Mouse (Mus musculus) small intestine, adult 10 weeks (tissue): Measurements from ENCODE around the gene Plch2. TPM values are rescaled to one million over a fixed set of nuclear protein-coding genes. Genes with fewer than 3 reads are reported as not detected.

Experiments used
- polyA plus RNA-seq: library from polyadenylated mRNA; stranded (reverse); fragments of 350-450 nt; fragmentation: Illumina TruSeq; extraction: RNeasy Lipid Tissue Mini Kit (QIAGEN cat#74804); gene quantifications from one replicate; pipeline ENCODE4 v1.2.3, GENCODE M21; 2014; ENCODE audit warnings: low replicate concordance

Gene Plch2
- 0.26 TPM for polyA plus RNA-seq

DNA sequence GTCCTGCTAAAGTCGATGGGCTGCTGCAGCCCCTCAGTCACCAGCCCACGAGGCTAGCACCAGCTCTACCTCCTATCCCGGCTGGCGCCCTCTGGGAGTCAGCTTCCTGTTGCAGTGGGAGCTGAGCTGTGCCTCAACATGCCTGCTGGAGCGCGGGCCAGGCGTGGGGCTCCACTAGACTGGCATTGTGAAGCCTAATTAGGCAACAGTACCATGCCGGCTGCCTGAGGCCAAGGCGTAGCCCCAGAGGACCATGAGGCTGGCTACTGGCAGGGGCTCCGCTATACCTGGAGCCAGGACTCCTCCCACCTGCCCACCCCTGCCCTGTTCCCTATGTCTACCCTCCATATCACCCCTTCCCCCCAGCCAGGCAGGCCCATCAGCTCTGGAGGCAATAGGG lies at the start of gene Plch2:
TSS of gene Plch2 (minus strand) at position 61 of the 400 bp plus-strand sequence.

GRCm38 (mm10) chr4:155086108-155087024 lies 29.8 kb upstream of the Plch2 start, which contains the start of the genes Rer1 and Morn1:
Gene Rer1 (minus strand): TSS chr4:155086382.
Gene Morn1 (plus strand): TSS chr4:155086577.

DNA sequence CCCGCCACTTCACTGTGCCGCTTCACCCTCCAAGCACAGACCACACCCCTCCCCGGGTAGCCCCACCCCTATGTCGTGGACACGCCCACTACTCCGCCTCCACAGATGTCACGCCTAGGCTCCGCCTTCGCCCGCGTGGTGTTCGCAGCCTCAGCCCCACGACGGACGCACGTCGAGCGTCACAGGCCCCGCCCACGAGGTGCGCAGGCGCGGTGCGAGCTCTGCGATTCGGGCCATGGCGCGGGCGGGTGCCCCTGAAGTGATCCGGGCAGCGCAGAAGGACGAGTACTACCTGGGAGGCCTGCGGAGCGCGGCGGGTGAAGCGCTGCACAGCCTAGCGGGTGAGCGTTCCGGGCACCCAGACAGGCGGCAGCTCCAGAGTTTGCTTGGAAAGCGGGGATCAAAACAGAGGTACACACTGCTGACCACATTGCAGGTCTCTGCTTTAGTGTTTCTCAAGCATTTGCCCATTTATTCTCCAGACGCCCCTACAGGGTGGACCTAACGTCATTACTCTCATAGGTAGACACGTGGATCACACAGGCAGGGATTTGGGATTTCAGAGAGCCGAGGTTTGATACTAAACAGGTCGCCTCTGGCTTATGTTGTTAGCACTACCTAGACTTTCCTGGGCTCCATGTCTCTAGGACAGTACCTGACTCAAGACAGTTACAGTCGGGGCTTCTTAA lies 10.4 kb upstream of the Plch2 start, which contains the start of gene Pex10:
TSS of gene Pex10 (plus strand) at position 183 of the 689 bp plus-strand sequence.

DNA sequence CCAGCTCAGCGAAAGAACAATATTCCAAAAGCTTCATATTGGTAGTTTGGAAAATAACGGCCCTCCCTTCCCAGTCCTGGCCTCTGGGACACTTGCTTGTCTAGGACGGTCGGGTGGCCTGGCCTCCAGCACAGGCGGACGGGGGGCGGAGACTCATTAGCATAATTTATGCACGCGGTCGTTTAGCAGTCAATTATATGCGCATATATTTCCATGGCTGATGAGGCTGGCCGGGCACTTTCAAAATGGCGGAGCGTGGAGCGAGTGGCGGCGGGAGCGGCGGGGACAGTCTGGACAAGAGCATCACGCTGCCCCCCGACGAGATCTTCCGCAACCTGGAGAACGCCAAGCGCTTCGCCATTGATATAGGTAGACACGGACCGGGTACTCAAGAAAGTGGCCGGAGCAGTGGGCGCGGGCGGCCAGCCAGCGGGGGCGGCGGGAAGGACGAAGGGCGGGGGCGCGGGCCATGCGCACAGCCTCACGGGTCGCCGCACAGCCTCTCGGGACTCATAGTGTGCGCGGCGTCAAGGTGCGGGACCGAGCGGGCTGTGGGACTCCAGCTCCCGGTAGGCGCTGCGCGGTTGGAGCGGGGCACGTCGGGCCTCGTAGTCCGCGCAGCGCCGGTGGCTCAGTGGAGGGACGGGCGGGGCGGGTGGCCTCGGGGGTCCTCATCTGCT lies 92.5 kb downstream of the Plch2 start, which contains the start of gene Pank4:
TSS of gene Pank4 (plus strand) at position 223 of the 680 bp plus-strand sequence.

GRCm38 (mm10) chr4:154960690-154961225 lies 95.8 kb downstream of the Plch2 start, which contains the start of gene Hes5:
Gene Hes5 (plus strand): TSS chr4:154960923.

Other genes starting within 250 kb of the Plch2 start
- not detected for gene Ttc34, start 219.3 kb downstream of the Plch2 start, polyA plus RNA-seq
- gene Mmel1, start 187.2 kb downstream of the Plch2 start, polyA plus RNA-seq, result not detected
- gene Fam213b, start 157.6 kb downstream of the Plch2 start, polyA plus RNA-seq, result 3.3 TPM
- gene Tnfrsf14, start 128.2 kb downstream of the Plch2 start, polyA plus RNA-seq, result not detected
- gene Hes5, start 95.9 kb downstream of the Plch2 start, polyA plus RNA-seq, result not detected
- gene Pank4, start 92.7 kb downstream of the Plch2 start, polyA plus RNA-seq, result 1.3 TPM
- 2.1 TPM for gene Pex10, start 10.2 kb upstream of the Plch2 start, polyA plus RNA-seq
- 315 TPM for gene Rer1, start 29.6 kb upstream of the Plch2 start, polyA plus RNA-seq
- gene Morn1, start 29.8 kb upstream of the Plch2 start, polyA plus RNA-seq, result not detected
- 33.6 TPM for gene Ski, start 165.8 kb upstream of the Plch2 start, polyA plus RNA-seq
- gene Faap20, start 193.0 kb upstream of the Plch2 start, polyA plus RNA-seq, result not detected